Mouse (Mus musculus): Measurements from ENCODE around the gene Plxnc1. TPM values are rescaled to one million over a fixed set of nuclear protein-coding genes. Genes with fewer than 3 reads are reported as not detected.

Plxnc1 gene
- polyA plus RNA-seq, 1 experiment from 2014 or later = 1.8 TPM

GRCm38 (mm10) chr10:94818781-94819665 lies 125.6 kb downstream of the Plxnc1 start:
- 82% methylated on average over 17 of the region's 17 CpGs for WGBS (ENCODE audit: insufficient replicate concordance)

GRCm38 (mm10) chr10:94818127-94818526 lies 126.5 kb downstream of the Plxnc1 start:
- WGBS (ENCODE audit: insufficient replicate concordance) = 71% methylated on average over 3 of the region's 3 CpGs
- Histone ChIP-seq H3K27ac (no peak overlapping the region), H3K27me3 (no peaks in the 10 kb centered on the region), H3K9me3 (replicated peaks) (no peaks in the 10 kb centered on the region), H3K9ac (no peak overlapping the region), H3K4me1 (replicated peaks) (no peaks in the 10 kb centered on the region), H3K4me3 (replicated peaks) (no peak overlapping the region), H3K4me2 (no peak overlapping the region), H3K36me3 (no peaks in the 10 kb centered on the region)
- DNase-seq = no peak
- no peak for ATAC-seq (ENCODE audit: low read depth)

More at GRCm38 (mm10) chr10:94818781-94819665, 125.6 kb downstream of the Plxnc1 start:
- no peaks in the 10 kb centered on the region for H3K36me3 ChIP-seq
- DNase-seq (no peak), ATAC-seq (ENCODE audit: low read depth) (no peak)
- no peak overlapping the region for H3K27ac ChIP-seq
- no peak overlapping the region for H3K4me2 ChIP-seq
- no peaks in the 10 kb centered on the region for H3K4me1 ChIP-seq (replicated peaks)
- H3K4me3 ChIP-seq (replicated peaks) = no peak overlapping the region
- no peak overlapping the region for H3K9ac ChIP-seq
- H3K27me3 ChIP-seq = no peaks in the 10 kb centered on the region
- H3K9me3 ChIP-seq (replicated peaks) = no peaks in the 10 kb centered on the region

- Histone ChIP-seq H3K4me2 (no peak overlapping the region), H3K27ac (no peak overlapping the region), H3K4me3 (replicated peaks) (no peak overlapping the region), H3K9me3 (replicated peaks) (no peaks in the 10 kb centered on the region), H3K27me3 (no peaks in the 10 kb centered on the region), H3K4me1 (replicated peaks) (peaks cover 41% of the 10 kb centered on the region), H3K9ac (no peak overlapping the region), H3K36me3 (no peaks in the 10 kb centered on the region)
- DNase-seq (no peak), ATAC-seq (ENCODE audit: low read depth) (no peak)
- WGBS (ENCODE audit: insufficient replicate concordance) = 64% methylated on average over 17 of the region's 17 CpGs
These were observed 132.5 kb downstream of the Plxnc1 start for GRCm38 (mm10) chr10:94811907-94812851.

- Histone ChIP-seq H3K27ac (no peak overlapping the region), H3K4me1 (replicated peaks) (peaks cover 45% of the 10 kb centered on the region), H3K4me2 (no peak overlapping the region), H3K9ac (no peak overlapping the region), H3K9me3 (replicated peaks) (no peaks in the 10 kb centered on the region), H3K27me3 (no peaks in the 10 kb centered on the region), H3K4me3 (replicated peaks) (no peak overlapping the region), H3K36me3 (no peaks in the 10 kb centered on the region)
- DNase-seq (no peak), ATAC-seq (ENCODE audit: low read depth) (peak; percentile 60; the same call in 1 of the 2 replicates)
- 53% methylated on average over 7 of the region's 7 CpGs for WGBS (ENCODE audit: insufficient replicate concordance)
These were observed 134.6 kb downstream of the Plxnc1 start for GRCm38 (mm10) chr10:94809946-94810472.

GRCm38 (mm10) chr10:94808275-94808674 lies 136.4 kb downstream of the Plxnc1 start:
- no peaks in the 10 kb centered on the region for H3K36me3 ChIP-seq
- no peak for DNase-seq
- H3K4me2 ChIP-seq = no peak overlapping the region
- H3K4me1 ChIP-seq (replicated peaks) = peaks cover 53% of the 10 kb centered on the region
- H3K27ac ChIP-seq = no peak overlapping the region
- no peaks in the 10 kb centered on the region for H3K27me3 ChIP-seq
- no peak overlapping the region for H3K9ac ChIP-seq
- whole genome bisulfite sequencing (ENCODE audit: insufficient replicate concordance) = 38% methylated on average over 6 of the region's 6 CpGs
- peak; percentile 60 for ATAC-seq (ENCODE audit: low read depth)
- no peaks in the 10 kb centered on the region for H3K9me3 ChIP-seq (replicated peaks)
- no peak overlapping the region for H3K4me3 ChIP-seq (replicated peaks)

- no peak overlapping the region for H3K27ac ChIP-seq
- H3K27me3 ChIP-seq = no peaks in the 10 kb centered on the region
- no peaks in the 10 kb centered on the region for H3K36me3 ChIP-seq
- H3K9me3 ChIP-seq (replicated peaks) = no peaks in the 10 kb centered on the region
- no peak overlapping the region for H3K4me3 ChIP-seq (replicated peaks)
- H3K4me2 ChIP-seq = no peak overlapping the region
- no peak for ATAC-seq (ENCODE audit: low read depth)
- H3K9ac ChIP-seq = no peak overlapping the region
- 61% methylated on average over 7 of the region's 7 CpGs for WGBS (ENCODE audit: insufficient replicate concordance)
- DNase-seq = no peak
- peaks cover 49% of the 10 kb centered on the region for H3K4me1 ChIP-seq (replicated peaks)
These were observed 137.3 kb downstream of the Plxnc1 start for GRCm38 (mm10) chr10:94807323-94807722.

GRCm38 (mm10) chr10:94804909-94805220 lies 139.8 kb downstream of the Plxnc1 start:
- H3K9ac ChIP-seq = no peak overlapping the region
- no peaks in the 10 kb centered on the region for H3K36me3 ChIP-seq
- no peak overlapping the region for H3K4me2 ChIP-seq
- WGBS (ENCODE audit: insufficient replicate concordance) = 79% methylated on average over 1 of the region's 1 CpGs
- no peak for ATAC-seq (ENCODE audit: low read depth)
- H3K27ac ChIP-seq = no peak overlapping the region
- H3K27me3 ChIP-seq = no peaks in the 10 kb centered on the region
- no peak for DNase-seq
- peaks cover 51% of the 10 kb centered on the region for H3K4me1 ChIP-seq (replicated peaks)
- H3K4me3 ChIP-seq (replicated peaks) = no peak overlapping the region
- no peaks in the 10 kb centered on the region for H3K9me3 ChIP-seq (replicated peaks)

- H3K9me3 ChIP-seq (replicated peaks) = no peaks in the 10 kb centered on the region
- no peak for ATAC-seq (ENCODE audit: low read depth)
- 68% methylated on average over 10 of the region's 10 CpGs for WGBS (ENCODE audit: insufficient replicate concordance)
- H3K4me1 ChIP-seq (replicated peaks) = peaks cover 51% of the 10 kb centered on the region
- H3K27me3 ChIP-seq = no peaks in the 10 kb centered on the region
- H3K36me3 ChIP-seq = no peaks in the 10 kb centered on the region
- no peak overlapping the region for H3K4me3 ChIP-seq (replicated peaks)
- no peak for DNase-seq
- no peak overlapping the region for H3K27ac ChIP-seq
- no peak overlapping the region for H3K4me2 ChIP-seq
- no peak overlapping the region for H3K9ac ChIP-seq
These were observed 140.4 kb downstream of the Plxnc1 start for GRCm38 (mm10) chr10:94804029-94804908.

GRCm38 (mm10) chr10:94800677-94801354 lies 143.8 kb downstream of the Plxnc1 start:
- no peak overlapping the region for H3K4me3 ChIP-seq (replicated peaks)
- no peaks in the 10 kb centered on the region for H3K9me3 ChIP-seq (replicated peaks)
- H3K4me2 ChIP-seq = no peak overlapping the region
- 33% methylated on average over 7 of the region's 7 CpGs for WGBS (ENCODE audit: insufficient replicate concordance)
- no peak overlapping the region for H3K27ac ChIP-seq
- DNase-seq (no peak), ATAC-seq (ENCODE audit: low read depth) (peak; percentile 68)
- no peaks in the 10 kb centered on the region for H3K27me3 ChIP-seq
- peaks cover 10% of the 10 kb centered on the region; the same call in 1 of the 2 replicates for H3K36me3 ChIP-seq
- H3K9ac ChIP-seq = no peak overlapping the region
- peaks cover 29% of the 10 kb centered on the region for H3K4me1 ChIP-seq (replicated peaks)

GRCm38 (mm10) chr10:94799485-94800239 lies 145.0 kb downstream of the Plxnc1 start:
- H3K27ac ChIP-seq = no peak overlapping the region
- H3K9ac ChIP-seq = no peak overlapping the region
- no peaks in the 10 kb centered on the region for H3K27me3 ChIP-seq
- ATAC-seq (ENCODE audit: low read depth) (no peak), DNase-seq (no peak)
- H3K36me3 ChIP-seq = peaks cover 10% of the 10 kb centered on the region; the same call in 1 of the 2 replicates
- no peak overlapping the region for H3K4me2 ChIP-seq
- WGBS (ENCODE audit: insufficient replicate concordance) = 74% methylated on average over 2 of the region's 2 CpGs
- no peak overlapping the region for H3K4me3 ChIP-seq (replicated peaks)
- H3K9me3 ChIP-seq (replicated peaks) = no peaks in the 10 kb centered on the region
- H3K4me1 ChIP-seq (replicated peaks) = peaks cover 28% of the 10 kb centered on the region

All from liver, embryonic 13.5 days (tissue).